Mouse (Mus musculus) layer of hippocampus, adult 2 months (tissue): ENCODE results near the gene Gm20671. TPM values are rescaled to one million over a fixed set of nuclear protein-coding genes. Genes with fewer than 3 reads are reported as not detected.
"Not testable (repeated sequence)": the region's sequence is repeated elsewhere in the genome, so short reads cannot be mapped to it uniquely, and the experiment has no call there.

ENCODE experiments used
- DNase-seq, 2 experiments: peaks; one replicate each; pipeline ENCODE4 v3.0.0; 2022; ENCODE audit warnings: low spot score in 2 of 2
- H3K27ac ChIP-seq: fragments of 200-600 bp; 2 replicates; pipeline ENCODE4 v1.8.1; 2022
- H3K4me3 ChIP-seq: fragments of 200-600 bp; 2 replicates; pipeline ENCODE4 v1.8.1; 2022; ENCODE audit warnings: mild to moderate bottlenecking
- CTCF ChIP-seq: fragments of 200-600 bp; conservative IDR thresholded peaks from 2 replicates; pipeline ENCODE4 v1.8.1; 2022; ENCODE audit warnings: antibody characterized with exemption, mild to moderate bottlenecking, moderate library complexity
- total RNA-seq, 2 experiments: library from RNA; stranded (reverse); gene quantifications; 2 replicates each; pipeline ENCODE4 v1.2.3; 2021

Gene Gm20671
- total RNA-seq, 2 experiments from 2014 or later: not detected

DNA sequence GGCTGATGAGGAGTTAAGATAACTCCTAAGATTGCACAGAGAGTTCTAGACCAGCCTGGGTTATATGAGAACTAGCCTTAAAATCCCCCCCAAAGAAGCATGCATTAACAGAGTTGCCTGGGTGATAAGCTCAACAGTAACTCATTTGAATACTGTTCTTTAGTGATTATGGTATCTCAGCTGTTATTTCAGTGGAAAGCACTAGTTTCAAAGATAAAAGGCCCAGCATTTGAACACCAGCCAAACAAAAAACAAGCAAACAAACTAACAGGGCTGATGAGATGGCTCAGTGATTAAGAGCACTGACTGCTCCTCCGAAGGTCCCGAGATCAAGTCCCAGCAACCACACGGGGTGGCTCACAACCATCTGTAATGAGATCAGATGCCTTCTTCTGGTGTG lies 22.3 kb upstream of the Gm20671 start:
- DNase-seq: no peak
- Histone ChIP-seq H3K27ac (no peak overlapping the region), H3K4me3 (no peak overlapping the region)
- TF ChIP-seq CTCF: no peak

DNA sequence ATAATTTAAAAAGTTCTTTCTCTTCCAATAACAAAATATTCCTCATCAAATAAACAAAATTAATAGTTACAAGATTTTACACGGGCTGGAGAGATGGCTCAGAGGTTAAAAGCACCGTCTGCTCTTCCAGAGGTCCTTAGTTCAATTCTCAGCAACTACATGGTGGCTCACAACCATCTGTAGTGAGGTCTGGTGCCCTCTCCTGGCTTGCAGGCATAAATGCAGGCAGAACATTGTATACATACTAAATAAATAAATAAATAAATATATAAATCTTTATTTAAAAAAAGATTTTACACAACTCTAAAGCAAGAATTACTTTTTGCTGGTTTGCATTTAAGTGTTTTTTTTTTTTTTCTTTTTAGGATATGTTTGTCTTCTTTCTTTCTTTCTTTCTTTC lies 13.1 kb upstream of the Gm20671 start:
- DNase-seq: no peak
- no peak overlapping the region for H3K4me3 ChIP-seq
- TF ChIP-seq CTCF: peak; percentile 54
- H3K27ac ChIP-seq: no peak overlapping the region

DNA sequence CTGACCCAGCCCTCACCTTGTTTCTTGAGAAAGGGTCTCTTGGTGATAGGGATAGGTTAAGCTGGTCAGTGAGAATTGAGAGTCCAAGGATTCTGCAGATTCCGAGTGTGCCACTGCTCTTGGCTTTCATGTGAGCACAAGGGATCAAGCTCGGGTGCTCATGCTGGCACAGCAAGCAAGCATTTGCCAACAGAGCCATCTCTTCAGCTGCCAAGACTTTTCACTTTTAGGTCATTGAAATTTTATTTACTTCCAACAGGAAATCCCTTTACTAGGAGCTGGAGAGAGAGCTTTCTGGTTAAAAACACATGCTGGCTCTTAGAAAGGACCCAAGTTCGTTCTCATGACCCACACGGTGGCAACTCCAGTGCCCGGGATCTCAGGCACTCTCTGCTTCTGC lies 10.1 kb upstream of the Gm20671 start:
- DNase-seq: no peak
- no peak overlapping the region for H3K4me3 ChIP-seq
- no peak overlapping the region for H3K27ac ChIP-seq
- no peak for TF ChIP-seq CTCF

DNA sequence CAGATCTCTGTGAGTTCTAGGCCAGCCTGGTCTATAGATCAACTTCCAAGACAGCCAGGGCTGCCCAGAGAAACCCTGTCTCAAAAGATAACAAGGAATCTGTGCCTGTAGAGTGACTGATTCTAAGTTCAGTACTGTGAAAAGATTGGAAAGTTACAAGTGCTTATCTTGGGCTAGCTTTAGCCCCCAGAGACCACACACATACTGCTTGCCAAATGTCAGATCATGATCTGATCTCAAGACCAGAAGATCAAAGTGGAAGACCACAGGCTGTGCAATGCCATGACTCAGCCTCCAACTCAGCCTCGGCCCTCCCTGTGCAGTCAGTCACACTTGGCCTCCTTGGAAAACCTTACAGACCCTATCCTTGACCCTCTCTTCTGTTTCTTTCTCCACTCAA lies 7.6 kb upstream of the Gm20671 start:
- DNase-seq: no peak
- peak overlapping the region; percentile 36; the same call in 1 of the 2 replicates for H3K27ac ChIP-seq
- no peak overlapping the region for H3K4me3 ChIP-seq
- no peak for TF ChIP-seq CTCF

DNA sequence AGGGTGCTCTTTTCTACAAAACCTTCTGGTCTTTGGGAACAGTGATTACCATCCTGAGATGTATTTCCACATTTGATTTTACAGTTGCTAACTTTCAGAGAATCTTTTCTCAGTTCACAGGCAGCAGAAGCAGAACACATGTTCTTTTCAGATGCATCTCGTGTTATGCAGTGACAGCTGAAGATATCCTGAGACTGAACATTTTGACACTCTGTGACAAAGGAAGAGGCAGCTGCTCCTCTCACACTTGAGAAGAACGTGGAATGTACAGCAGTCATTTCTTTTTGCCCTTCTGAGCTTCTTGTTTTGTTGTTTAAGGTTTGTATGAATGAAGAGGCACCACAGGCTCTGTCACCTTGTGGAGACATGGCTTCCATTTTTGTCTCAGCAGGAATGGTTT lies 3.1 kb upstream of the Gm20671 start:
- peak in 1 of 2 experiments; percentile 38 for DNase-seq
- Histone ChIP-seq H3K27ac (peak overlapping the region; percentile 60), H3K4me3 (no peak overlapping the region)
- no peak for TF ChIP-seq CTCF

DNA sequence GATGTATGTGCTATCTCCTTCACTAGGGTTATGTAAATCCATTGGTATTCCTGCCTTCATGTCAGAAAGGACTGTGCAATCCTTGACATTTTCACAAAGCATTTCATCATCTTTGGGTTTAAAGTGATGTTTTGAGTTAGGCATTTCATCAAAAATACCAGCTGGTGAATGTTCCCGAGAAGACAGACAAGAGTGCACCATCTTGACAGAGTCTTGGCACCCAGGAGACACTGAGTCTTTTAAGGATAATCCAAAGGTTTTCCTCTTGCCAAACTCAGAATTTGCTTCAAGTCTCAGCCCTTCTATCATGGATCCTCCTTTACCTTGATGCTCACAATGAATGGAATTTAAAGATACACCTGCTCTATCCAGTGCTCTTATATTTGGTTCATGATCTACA lies 1.9 kb upstream of the Gm20671 start:
- H3K4me3 ChIP-seq: not testable (repeated sequence)
- DNase-seq: peak in 1 of 2 experiments; percentile 47
- H3K27ac ChIP-seq: peak overlapping the region; percentile 72

DNA sequence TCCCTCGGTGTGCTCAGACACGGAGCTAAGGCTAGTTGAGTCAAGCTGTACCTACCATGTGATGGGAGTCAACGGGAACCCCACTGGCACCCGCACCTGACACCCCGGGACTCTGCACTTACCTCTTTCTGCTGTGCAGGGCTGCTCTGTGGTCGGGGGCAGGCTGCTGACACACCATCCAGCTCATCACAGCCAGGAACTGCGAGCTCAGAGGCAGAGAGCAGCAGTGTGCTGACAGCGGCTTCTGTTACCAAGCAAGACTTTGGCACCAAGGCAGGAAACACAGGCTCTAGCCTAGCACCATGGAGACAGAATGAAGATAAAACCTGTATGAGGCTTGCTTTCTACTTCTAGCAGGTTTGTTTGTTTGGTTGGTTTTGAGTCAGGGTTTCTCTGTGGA lies 6.4 kb downstream of the Gm20671 start:
- peak overlapping the region; percentile 81 for H3K27ac ChIP-seq
- DNase-seq: peak; percentile 43 to 50
- no peak overlapping the region; the same call in 1 of the 2 replicates for H3K4me3 ChIP-seq
- TF ChIP-seq CTCF: no peak

DNA sequence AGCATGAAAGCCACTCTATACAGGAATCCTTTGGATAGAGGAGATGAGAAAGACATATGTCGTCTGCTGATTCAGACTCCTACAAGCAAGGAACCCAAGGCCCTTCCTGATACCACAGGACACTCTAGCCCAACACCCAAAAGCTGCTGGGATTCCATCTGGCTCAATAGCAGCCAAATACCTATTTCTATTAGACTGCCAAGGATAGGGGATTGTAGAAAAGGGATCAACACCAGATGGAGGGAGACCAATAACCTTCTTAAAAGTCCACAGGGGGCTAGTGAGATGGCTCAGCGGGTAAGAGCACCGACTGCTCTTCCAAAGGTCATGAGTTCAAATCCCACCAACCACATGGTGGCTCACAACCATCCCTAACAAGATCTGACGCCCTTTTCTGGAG lies 11.5 kb downstream of the Gm20671 start:
- DNase-seq: no peak
- no peak for TF ChIP-seq CTCF
- Histone ChIP-seq H3K4me3 (no peak overlapping the region), H3K27ac (no peak overlapping the region)

DNA sequence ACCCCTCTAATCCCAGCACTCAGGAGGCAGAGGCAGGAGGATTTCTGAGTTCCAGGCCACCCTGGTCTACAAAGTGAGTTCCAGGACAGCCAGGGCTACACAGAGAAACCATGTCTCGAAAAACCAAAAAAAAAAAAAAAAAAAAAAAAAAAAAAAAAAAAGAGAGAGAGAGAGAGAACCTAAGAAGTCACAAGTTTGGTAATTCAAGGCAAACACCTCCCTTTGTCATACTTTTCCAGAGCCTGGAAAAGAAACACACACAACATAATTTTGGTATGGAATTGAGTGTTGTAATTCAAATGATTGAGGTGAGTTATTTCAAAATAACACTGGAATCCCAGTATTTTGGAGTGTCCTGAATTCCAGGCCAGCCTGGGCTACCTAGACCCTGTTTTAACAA lies 40.5 kb downstream of the Gm20671 start:
- not testable (repeated sequence) for H3K4me3 ChIP-seq, DNase-seq
- H3K27ac ChIP-seq: peak overlapping the region; percentile 98

DNA sequence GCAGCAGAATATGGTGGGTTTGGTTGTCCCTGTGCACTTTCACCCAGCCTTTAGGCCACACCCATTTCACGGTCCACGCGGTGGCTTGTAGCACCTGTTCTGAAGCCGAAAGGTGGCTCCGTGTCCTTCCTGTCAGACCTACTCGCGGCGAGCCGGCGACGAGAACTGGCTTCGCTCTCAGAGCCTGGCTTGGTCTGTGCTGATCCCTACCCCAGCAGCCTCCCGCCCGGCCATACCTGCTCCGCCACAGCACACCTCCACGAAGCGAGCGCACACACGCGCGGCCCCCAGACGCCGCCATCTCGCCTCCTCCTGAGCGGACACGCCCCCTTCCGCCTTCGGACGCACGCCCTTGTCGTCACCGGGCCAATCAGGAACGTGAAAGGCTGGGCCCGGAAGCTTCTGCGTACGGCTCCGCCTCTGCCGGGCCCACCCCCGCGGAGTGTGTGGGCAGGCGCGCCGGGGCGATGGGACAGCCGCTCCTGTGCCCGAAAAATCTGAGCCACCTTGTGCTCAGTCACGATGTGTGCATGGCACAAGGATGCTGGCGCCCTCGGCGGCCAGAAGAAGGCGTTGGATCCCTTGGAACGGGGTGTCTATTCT lies 41.5 kb downstream of the Gm20671 start, which contains the start of gene Pisd:
TSS of gene Pisd (minus strand) at position 334 of the 603 bp plus-strand sequence.
- peak within 1 kb of the TSS; percentile 81 for H3K4me3 ChIP-seq
- peak within 1 kb of the TSS; percentile 98 for H3K27ac ChIP-seq
- peak; percentile 63 for TF ChIP-seq CTCF
- peak; percentile 97 for DNase-seq

DNA sequence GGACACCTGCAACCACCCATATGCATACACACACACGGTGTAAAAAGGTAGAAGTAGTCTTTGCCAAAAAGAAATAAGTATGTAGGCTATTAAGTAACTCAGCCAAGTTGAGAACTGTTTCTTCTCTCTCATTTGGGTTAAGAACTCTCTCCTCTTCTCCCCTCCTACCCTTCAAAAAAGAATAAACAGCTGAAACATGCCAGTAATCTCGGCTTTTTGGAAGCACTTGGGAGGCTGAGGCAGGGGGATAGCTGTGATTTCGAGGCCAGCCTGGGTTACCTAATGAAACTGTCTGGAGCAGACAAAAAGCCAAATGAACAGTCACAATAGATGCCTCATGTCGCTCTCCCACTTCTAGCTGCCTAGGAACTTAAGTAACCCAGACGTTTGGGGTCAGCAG lies 42.2 kb downstream of the Gm20671 start:
- H3K27ac ChIP-seq: peak overlapping the region; percentile 98
- peak overlapping the region; percentile 81 for H3K4me3 ChIP-seq
- TF ChIP-seq CTCF: no peak
- no peak for DNase-seq

DNA sequence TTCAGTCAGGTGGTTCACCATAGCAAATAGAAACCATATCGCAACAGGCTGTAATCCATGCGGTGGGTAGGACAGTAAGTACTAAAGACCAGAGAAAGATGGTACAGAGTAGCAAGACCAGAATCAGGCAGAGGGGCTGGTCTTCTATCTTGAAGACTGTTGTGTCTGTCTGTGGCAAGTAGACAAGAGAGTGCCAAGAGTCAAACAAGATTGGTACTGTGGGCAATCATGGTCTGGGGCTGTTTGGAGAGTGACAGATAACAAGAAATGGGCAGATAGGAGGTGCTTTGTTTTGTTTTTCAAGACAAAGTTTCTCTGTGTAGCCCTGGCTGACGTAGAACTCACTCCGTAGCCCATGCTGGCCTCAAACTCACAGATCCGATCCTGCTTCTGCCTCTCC lies 45.3 kb downstream of the Gm20671 start:
- Histone ChIP-seq H3K4me3 (no peak overlapping the region), H3K27ac (no peak overlapping the region)
- TF ChIP-seq CTCF: no peak
- no peak for DNase-seq

DNA sequence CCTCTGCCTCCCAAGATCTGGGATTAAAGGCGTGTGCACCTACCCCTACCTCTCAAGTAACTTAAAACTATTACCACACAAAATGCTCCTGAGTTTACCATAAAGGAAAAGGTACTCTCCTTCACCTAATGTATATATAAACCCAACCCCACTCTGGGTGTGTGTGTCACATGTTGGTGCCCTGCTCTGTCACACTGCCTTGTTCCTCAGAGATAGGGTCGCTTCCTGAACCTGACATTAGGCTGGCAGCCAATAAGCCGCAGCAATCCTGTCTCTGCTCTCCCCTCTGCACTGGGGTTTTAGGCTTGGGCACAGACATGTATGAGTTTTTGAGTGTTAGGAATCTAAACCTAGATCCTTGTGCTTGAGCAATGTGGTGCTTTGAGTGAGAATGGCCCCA lies 48.7 kb downstream of the Gm20671 start:
- no peak for TF ChIP-seq CTCF
- no peak for DNase-seq
- Histone ChIP-seq H3K4me3 (no peak overlapping the region), H3K27ac (no peak overlapping the region)

DNA sequence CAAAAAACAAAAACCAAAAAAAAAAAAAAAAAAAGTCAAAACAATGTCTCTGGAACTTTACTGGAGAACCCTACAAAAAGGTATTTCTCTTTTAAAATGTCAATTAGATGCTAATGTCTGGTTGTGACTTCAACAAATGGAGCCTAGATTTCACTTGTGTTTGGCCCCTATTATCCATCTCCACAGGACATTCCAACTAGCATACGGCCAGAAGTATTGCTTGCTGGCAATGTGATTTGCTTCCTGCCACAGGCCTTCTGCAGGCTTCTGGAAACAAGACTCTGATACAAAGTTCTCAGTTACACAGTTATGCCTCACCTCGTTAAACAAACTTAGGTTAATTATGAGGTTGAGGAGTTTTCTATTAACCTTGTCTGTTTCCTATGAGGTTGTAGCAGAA lies 54.5 kb downstream of the Gm20671 start:
- no peak for DNase-seq
- TF ChIP-seq CTCF: no peak

More for the DNA sequence above, 54.5 kb downstream of the Gm20671 start:
- Histone ChIP-seq H3K27ac (no peak overlapping the region), H3K4me3 (no peak overlapping the region)
